Mouse (Mus musculus): ENCODE results near the gene Gm20388.

DNA sequence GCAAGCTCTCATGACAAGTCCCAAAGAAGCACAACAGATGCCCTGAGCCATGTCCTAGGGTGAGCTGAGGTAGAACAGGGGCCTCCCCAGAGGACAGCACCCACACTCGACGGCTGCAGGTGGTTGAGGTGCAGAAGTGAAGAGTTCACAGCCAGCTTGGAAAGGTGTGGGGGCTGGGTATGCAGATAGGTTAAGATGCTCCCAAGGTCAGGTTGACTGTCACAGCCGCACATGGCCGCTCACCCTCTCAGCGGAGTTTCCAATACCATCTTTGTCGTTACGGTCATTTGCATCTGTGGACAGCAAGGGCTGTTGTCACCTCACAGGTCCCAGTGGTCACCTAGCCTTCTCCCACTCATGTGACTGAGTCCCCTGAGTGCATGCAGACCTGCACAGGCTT lies 480.0 kb downstream of the Gm20388 start:
- TF ChIP-seq CTCF (IDR thresholded peaks at IDR 0.05; ENCODE audit: borderline replicate concordance, insufficient read depth, low read depth, low read length): no peak
- TF ChIP-seq POLR2A (IDR thresholded peaks at IDR 0.05; ENCODE audit: borderline replicate concordance, insufficient read depth, low read length): no peak
